In genomic region chr19:5850860-5851259, GRCm38 (mm10) we compare ENCODE assay signal across 12 mouse cellular contexts. TPM values are rescaled to one million over a fixed set of nuclear protein-coding genes. Genes with fewer than 3 reads are reported as not detected.
A peak's percentile ranks its signal among the peaks of the same experiment; 100 is the strongest.
DNase-seq lines count a peak whose midpoint lies in the region; ATAC-seq and TF ChIP-seq lines count a peak whose summit lies in the region.
"Had no signal": no experiment of that assay in that cellular context is flagged by ENCODE, and none has a peak within 500 bp of the region (broad histone marks: within the 10 kb centered on the region; RNA-seq: fewer than 3 reads in every experiment).

No protein-coding gene starts in this region.

- H3K79me2 ChIP-seq in myocyte (ENCODE audit: control insufficient read depth, insufficient read depth): peaks cover 23% of the 10 kb centered on the region

- H3K27ac ChIP-seq in intestine, embryonic 16.5 days (ENCODE audit: low read length): 0 out of 2 replicates have a peak overlapping the region, but pooled peaks have one; percentile 2
- no peak overlapping the region for H3K27ac ChIP-seq in intestine, embryonic 15.5 days
- H3K27ac ChIP-seq in lung, postnatal 0 days (ENCODE audit: low read length): peak overlapping the region; percentile 83; the same call in 1 of the 2 replicates
- H3K27ac ChIP-seq: hindbrain, embryonic 15.5 days; liver, embryonic 14.5 days; midbrain, embryonic 12.5 days had no signal

- no peaks in the 10 kb centered on the region for H3K9me3 ChIP-seq in intestine, embryonic 16.5 days (ENCODE audit: control insufficient read depth, low read length)
- H3K9me3 ChIP-seq in intestine, embryonic 15.5 days: no peaks in the 10 kb centered on the region
- H3K9me3 ChIP-seq in lung, postnatal 0 days (ENCODE audit: low read length): no peaks in the 10 kb centered on the region
- H3K9me3 ChIP-seq: hindbrain, embryonic 15.5 days; midbrain, embryonic 12.5 days; neural tube, embryonic 15.5 days had no signal

- H3K4me2 ChIP-seq in intestine, embryonic 16.5 days (ENCODE audit: low read depth, low read length): no peak overlapping the region
- no peak overlapping the region for H3K4me2 ChIP-seq in intestine, embryonic 15.5 days (replicated peaks)
- H3K4me2 ChIP-seq in lung, postnatal 0 days (replicated peaks; ENCODE audit: low read depth, low read length): no peak overlapping the region
- peak overlapping the region; percentile 99 for H3K4me2 ChIP-seq in myocyte (ENCODE audit: low read depth)
- H3K4me2 ChIP-seq: hindbrain, embryonic 15.5 days; midbrain, embryonic 12.5 days; neural tube, embryonic 15.5 days had no signal

- no peak overlapping the region for H3K4me3 ChIP-seq in intestine, embryonic 16.5 days (ENCODE audit: low read length)
- no peak overlapping the region for H3K4me3 ChIP-seq in intestine, embryonic 15.5 days (replicated peaks)
- H3K4me3 ChIP-seq in lung, postnatal 0 days (ENCODE audit: low read depth, low read length): no peak overlapping the region
- H3K4me3 ChIP-seq in myocyte: peak overlapping the region; percentile 100
- H3K4me3 ChIP-seq: hindbrain, embryonic 15.5 days; midbrain, embryonic 12.5 days; neural tube, embryonic 15.5 days had no signal

- no peak for TF ChIP-seq EP300 in lung, postnatal 0 days (IDR thresholded peaks at IDR 0.05)

- no peak for TF ChIP-seq CTCF in lung, postnatal 0 days (IDR thresholded peaks at IDR 0.05)

- TF ChIP-seq POLR2A in myocyte (IDR thresholded peaks at IDR 0.05; ENCODE audit: insufficient read length, low read depth): no peak

- ATAC-seq in intestine, embryonic 16.5 days: no peak
- no peak for ATAC-seq in intestine, embryonic 15.5 days
- ATAC-seq in lung, postnatal 0 days: no peak

- H3ac ChIP-seq in myocyte (ENCODE audit: control insufficient read depth, insufficient read length): no peak overlapping the region

- H3K4me1 ChIP-seq in intestine, embryonic 16.5 days (ENCODE audit: control insufficient read depth, insufficient read depth, low read length): peaks cover 53% of the 10 kb centered on the region
- H3K4me1 ChIP-seq in intestine, embryonic 15.5 days (replicated peaks): peaks cover 55% of the 10 kb centered on the region
- peaks cover 36% of the 10 kb centered on the region for H3K4me1 ChIP-seq in lung, postnatal 0 days (ENCODE audit: insufficient read depth, low read depth, low read length)

- H3K9ac ChIP-seq in intestine, embryonic 16.5 days (ENCODE audit: low read depth, low read length): no peak overlapping the region
- no peak overlapping the region for H3K9ac ChIP-seq in intestine, embryonic 15.5 days
- peak overlapping the region; percentile 32; the same call in 1 of the 2 replicates for H3K9ac ChIP-seq in lung, postnatal 0 days (replicated peaks; ENCODE audit: low read depth)
- H3K9ac ChIP-seq: midbrain, embryonic 12.5 days; neural tube, embryonic 15.5 days had no signal

- H3K27me3 ChIP-seq in intestine, embryonic 16.5 days (replicated peaks; ENCODE audit: control insufficient read depth, insufficient read depth, low read length): no peaks in the 10 kb centered on the region
- H3K27me3 ChIP-seq in intestine, embryonic 15.5 days (replicated peaks): no peaks in the 10 kb centered on the region
- no peaks in the 10 kb centered on the region for H3K27me3 ChIP-seq in lung, postnatal 0 days (replicated peaks; ENCODE audit: insufficient read depth, low read length)
- H3K27me3 ChIP-seq in myocyte (ENCODE audit: control insufficient read depth, insufficient read depth, insufficient read length): no peaks in the 10 kb centered on the region
- H3K27me3 ChIP-seq: hindbrain, embryonic 15.5 days; midbrain, embryonic 12.5 days; neural tube, embryonic 15.5 days had no signal

- 88% methylated on average over 3 of the region's 3 CpGs for WGBS in intestine, embryonic 16.5 days
- 89% methylated on average over 3 of the region's 3 CpGs for WGBS in intestine, embryonic 15.5 days
- WGBS in lung, postnatal 0 days: 88% methylated on average over 3 of the region's 3 CpGs

- DNase-seq in gastrocnemius, adult 18-20 months (ENCODE audit: low spot score): peak; percentile 25
- no peak for DNase-seq in gastrocnemius, postnatal 14 days
- no peak for DNase-seq in lung, postnatal 0 days (ENCODE audit: low spot score)
- DNase-seq in lung, adult 18-20 months: no peak
- no peak for DNase-seq in urinary bladder, postnatal 14 days (ENCODE audit: low spot score)

- no peaks in the 10 kb centered on the region; the same call in 1 of the 2 replicates for H3K36me3 ChIP-seq in intestine, embryonic 16.5 days (ENCODE audit: control insufficient read depth, insufficient read depth, low read length)
- peaks cover 6% of the 10 kb centered on the region; the same call in 1 of the 2 replicates for H3K36me3 ChIP-seq in intestine, embryonic 15.5 days
- peaks cover 18% of the 10 kb centered on the region; the same call in 1 of the 2 replicates for H3K36me3 ChIP-seq in lung, postnatal 0 days (ENCODE audit: insufficient read depth, low read length)
- peaks cover 4% of the 10 kb centered on the region for H3K36me3 ChIP-seq in myocyte (ENCODE audit: control insufficient read depth, insufficient read depth)

- intact Hi-C loops in gastrocnemius, postnatal 14 days (cut with DNase I; ENCODE audit: low total_unique reads): no loop called here

TF ChIP-seq in myocyte, 11 proteins besides CTCF, POLR2A, EP300 and RAD21:
- no peak for TF ChIP-seq TCF3 (IDR thresholded peaks at IDR 0.05; ENCODE audit: insufficient read length, low read depth)
- TF ChIP-seq MYOD1 (IDR thresholded peaks at IDR 0.05; ENCODE audit: control insufficient read depth in 1 of 3, insufficient read length in 2 of 3, low read depth in 2 of 3): no peak
- TF ChIP-seq SRF (IDR thresholded peaks at IDR 0.05; ENCODE audit: control insufficient read depth, insufficient read length, low read depth): no peak
- no peak for TF ChIP-seq REST (IDR thresholded peaks at IDR 0.05; ENCODE audit: insufficient read depth, insufficient read length)
- TF ChIP-seq MAX (IDR thresholded peaks at IDR 0.05; ENCODE audit: low read depth): no peak
- no peak for TF ChIP-seq USF1 (IDR thresholded peaks at IDR 0.05; ENCODE audit: low read depth)
- no peak for TF ChIP-seq POLR2AphosphoS2 (IDR thresholded peaks at IDR 0.05; ENCODE audit: insufficient read length, low read depth)
- no peak for TF ChIP-seq CEBPB (IDR thresholded peaks at IDR 0.05; ENCODE audit: insufficient read depth, poor library complexity, severe bottlenecking)
- TF ChIP-seq TCF12 (IDR thresholded peaks at IDR 0.05; ENCODE audit: insufficient read depth, poor library complexity, severe bottlenecking): no peak
- TF ChIP-seq E2F4 (IDR thresholded peaks at IDR 0.05; ENCODE audit: insufficient read depth): no peak
- TF ChIP-seq MYOG (IDR thresholded peaks at IDR 0.05; ENCODE audit: control insufficient read depth in 1 of 3, insufficient read depth in 1 of 3, insufficient read length in 2 of 3, low read depth in 2 of 3): no peak

RNA-seq across cellular contexts. Expression of gene Frmd8, which starts 24.2 kb away (rescaled TPM):
- total RNA-seq in gastrocnemius, adult 18-20 months (2021): 1 to 10 TPM; 2.9 to 3.2 TPM
- total RNA-seq in gastrocnemius, postnatal 14 days (2021): 1 to 10 TPM; 7.1 to 7.7 TPM
- 31.1 and 31.7 TPM in 2 replicates for polyA plus RNA-seq in intestine, embryonic 16.5 days (2015; fragmentation: Nextera tagmentation; extraction: Ambion mirVana)
- 26.9 and 28.0 TPM in 2 replicates for polyA plus RNA-seq in intestine, embryonic 15.5 days (2015; fragmentation: Nextera tagmentation; extraction: Ambion mirVana)
- polyA plus RNA-seq in lung, postnatal 0 days (2015; fragmentation: Nextera tagmentation; extraction: Ambion mirVana): 33.9 and 35.1 TPM in 2 replicates
- 22.3 TPM for polyA plus RNA-seq in myocyte (2012; fragmentation: generic; extraction: Trizol)

RNA-seq across cellular contexts. Expression of gene Slc25a45, which starts 26.7 kb away (rescaled TPM):
- under 1 TPM; 0.59 to 0.90 TPM for total RNA-seq in gastrocnemius, adult 18-20 months (2021)
- 1 to 10 TPM; 2.1 to 2.3 TPM for total RNA-seq in gastrocnemius, postnatal 14 days (2021)
- polyA plus RNA-seq in intestine, embryonic 16.5 days (2015; fragmentation: Nextera tagmentation; extraction: Ambion mirVana): 3.4 and 4.1 TPM in 2 replicates
- 3.5 and 4.2 TPM in 2 replicates for polyA plus RNA-seq in intestine, embryonic 15.5 days (2015; fragmentation: Nextera tagmentation; extraction: Ambion mirVana)
- polyA plus RNA-seq in lung, postnatal 0 days (2015; fragmentation: Nextera tagmentation; extraction: Ambion mirVana): 8.4 and 10.2 TPM in 2 replicates
- 5.2 TPM for polyA plus RNA-seq in myocyte (2012; fragmentation: generic; extraction: Trizol)

RNA-seq across cellular contexts. Expression of gene Tigd3, which starts 43.1 kb away (rescaled TPM):
- under 1 TPM; 0.21 TPM for total RNA-seq in gastrocnemius, adult 18-20 months (2021)
- under 1 TPM; 0.42 to 0.66 TPM for total RNA-seq in gastrocnemius, postnatal 14 days (2021)
- 1.5 and 1.7 TPM in 2 replicates for polyA plus RNA-seq in intestine, embryonic 16.5 days (2015; fragmentation: Nextera tagmentation; extraction: Ambion mirVana)
- 1.9 and 2.7 TPM in 2 replicates for polyA plus RNA-seq in intestine, embryonic 15.5 days (2015; fragmentation: Nextera tagmentation; extraction: Ambion mirVana)
- polyA plus RNA-seq in lung, postnatal 0 days (2015; fragmentation: Nextera tagmentation; extraction: Ambion mirVana): 1.3 and 1.5 TPM in 2 replicates
- polyA plus RNA-seq in myocyte (2012; fragmentation: generic; extraction: Trizol): 0.31 TPM
